1 mouse cellular context compared by ENCODE assay signal in the genomic region with DNA sequence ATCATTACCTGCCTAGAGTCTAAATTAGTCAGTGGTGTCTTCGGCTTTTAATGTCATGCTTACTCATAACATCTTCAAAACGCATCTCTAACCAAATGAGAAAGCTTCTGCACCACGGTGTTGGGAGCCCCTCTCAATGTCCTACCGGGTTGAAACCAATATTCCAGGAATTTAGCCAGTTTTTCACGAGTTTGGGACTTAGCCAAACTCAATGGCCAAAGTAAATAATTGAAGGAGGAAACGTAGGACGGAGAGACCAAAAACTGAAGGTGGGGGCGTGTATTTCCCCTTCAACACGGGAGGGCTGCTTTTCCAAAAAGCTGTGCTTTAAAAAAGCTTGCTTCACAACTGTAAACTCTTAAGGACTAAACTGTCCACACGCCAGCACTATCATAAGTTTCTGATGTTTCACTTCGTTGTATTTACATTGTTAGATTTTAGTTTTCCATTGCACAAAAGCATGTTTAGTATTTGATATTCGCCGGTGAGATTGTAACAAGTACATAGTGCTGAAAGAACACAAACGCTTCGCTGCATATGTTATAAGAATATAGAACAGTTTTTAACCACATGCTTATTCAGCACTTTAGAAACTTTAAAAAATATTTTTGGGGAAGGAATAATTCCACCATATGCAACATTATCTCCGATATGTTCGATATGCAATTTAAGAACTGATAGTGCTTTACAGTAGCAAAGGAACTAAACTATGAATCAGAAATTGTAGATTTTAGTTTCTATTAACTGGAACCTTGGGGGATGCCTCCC.
TF ChIP-seq lines count a peak whose summit lies in the region.

No protein-coding gene starts in this region.

TF ChIP-seq in CH12.LX, 34 proteins besides CTCF, POLR2A, EP300 and RAD21:
- peak; percentile 29; the same call in 1 of the 2 replicates for TF ChIP-seq HCFC1 (IDR thresholded peaks at IDR 0.05; ENCODE audit: low read depth, low read length)
- TF ChIP-seq MAFK (IDR thresholded peaks at IDR 0.05; ENCODE audit: insufficient replicate concordance, low read length) = peak; percentile 97
- TF ChIP-seq ZKSCAN1 (IDR thresholded peaks at IDR 0.05; ENCODE audit: borderline replicate concordance, low read depth, low read length) = no peak
- 0 out of 2 replicates have a peak, but pooled peaks have one; percentile 41 for TF ChIP-seq IRF4 (IDR thresholded peaks at IDR 0.05; ENCODE audit: low read depth, low read length)
- no peak for TF ChIP-seq POLR2AphosphoS2 (IDR thresholded peaks at IDR 0.05; ENCODE audit: low read depth, low read length)
- 0 out of 2 replicates have a peak, but pooled peaks have one; percentile 30 for TF ChIP-seq CHD1 (IDR thresholded peaks at IDR 0.05; ENCODE audit: low read depth, low read length)
- no peak for TF ChIP-seq MAZ (IDR thresholded peaks at IDR 0.05; ENCODE audit: low read depth, low read length)
- no peak for TF ChIP-seq MEF2A (IDR thresholded peaks at IDR 0.05; ENCODE audit: borderline replicate concordance, low read depth, low read length)
- TF ChIP-seq E2F4 (IDR thresholded peaks at IDR 0.05; ENCODE audit: insufficient replicate concordance, low read depth, low read length) = no peak
- TF ChIP-seq MXI1 (IDR thresholded peaks at IDR 0.05; ENCODE audit: low read depth, low read length) = no peak
